Mouse (Mus musculus): ENCODE results near the gene Klhl31.

Gene Klhl31

GRCm38 (mm10) chr9:77617751-77618150, 18.5 kb upstream of the Klhl31 start:
- ChIA-PET POLR2A (interaction anchor here in 1 of 4 experiments (1.7 kb wide), 2 partner anchors 19 to 133 kb away, joined by 5 to 11 read pairs; partner anchors contain the start of gene Klhl31), CTCF (interaction anchor here in 2 of 4 experiments (1.5 to 1.6 kb wide), 2 partner anchors 10 kb away, joined by 4 read pairs; no protein-coding TSS in a partner anchor)

- CTCF ChIA-PET = no interaction called here
- POLR2A ChIA-PET = no interaction called here
These were observed 17.9 kb upstream of the Klhl31 start for GRCm38 (mm10) chr9:77618392-77618791.

GRCm38 (mm10) chr9:77620077-77620476, 16.2 kb upstream of the Klhl31 start:
- ChIA-PET POLR2A (no interaction called here), CTCF (interaction anchor here in 2 of 4 experiments (0.8 to 1.2 kb wide), 2 partner anchors 12 to 382 kb away, joined by 3 read pairs; no protein-coding TSS in a partner anchor)

GRCm38 (mm10) chr9:77620482-77620881, 15.8 kb upstream of the Klhl31 start:
- POLR2A ChIA-PET = interaction anchor here in 1 of 4 experiments (0.7 kb wide), 1 partner anchor 79 kb away, joined by 5 read pairs; no protein-coding TSS in a partner anchor
- CTCF ChIA-PET = interaction anchor here in 2 of 4 experiments (0.8 to 1.2 kb wide), 2 partner anchors 12 to 381 kb away, joined by 3 read pairs; no protein-coding TSS in a partner anchor

GRCm38 (mm10) chr9:77622874-77623273, 13.4 kb upstream of the Klhl31 start:
- ChIA-PET POLR2A (no interaction called here), CTCF (no interaction called here)

- CTCF ChIA-PET = interaction anchor here in 3 of 4 experiments (0.7 to 1.3 kb wide), 3 partner anchors 13 to 217 kb away, joined by 3 to 7 read pairs (median 4); partner anchors contain the start of gene Klhl31 (in 1 of the 3)
These were observed 12.8 kb upstream of the Klhl31 start for GRCm38 (mm10) chr9:77623318-77624050.

GRCm38 (mm10) chr9:77624171-77624570, 12.1 kb upstream of the Klhl31 start:
- CTCF ChIA-PET = interaction anchor here in 3 of 4 experiments (0.7 to 1.3 kb wide), 3 partner anchors 12 to 217 kb away, joined by 3 to 7 read pairs (median 4); partner anchors contain the start of gene Klhl31 (in 1 of the 3)
- POLR2A ChIA-PET = interaction anchor here in 1 of 4 experiments (1.3 kb wide), 1 partner anchor 16 kb away, joined by 3 read pairs; no protein-coding TSS in a partner anchor

More at GRCm38 (mm10) chr9:77623318-77624050, 12.8 kb upstream of the Klhl31 start:
- POLR2A ChIA-PET = no interaction called here

GRCm38 (mm10) chr9:77628676-77629075, 7.6 kb upstream of the Klhl31 start:
- CTCF ChIA-PET = no interaction called here
- POLR2A ChIA-PET = interaction anchor here in 1 of 4 experiments (0.8 kb wide), 1 partner anchor 12 kb away, joined by 3 read pairs; no protein-coding TSS in a partner anchor

GRCm38 (mm10) chr9:77629708-77630107, 6.6 kb upstream of the Klhl31 start:
- CTCF ChIA-PET = no interaction called here
- POLR2A ChIA-PET = interaction anchor here in 1 of 4 experiments (0.8 kb wide), 1 partner anchor 13 kb away, joined by 3 read pairs; no protein-coding TSS in a partner anchor

- ChIA-PET POLR2A (no interaction called here), CTCF (no interaction called here)
These were observed 5.5 kb upstream of the Klhl31 start for GRCm38 (mm10) chr9:77630764-77631163.

GRCm38 (mm10) chr9:77632432-77632831, 3.9 kb upstream of the Klhl31 start:
- ChIA-PET CTCF (no interaction called here), POLR2A (no interaction called here)

- POLR2A ChIA-PET = interaction anchor here in 2 of 4 experiments (0.8 to 1.5 kb wide), 3 partner anchors 19 to 119 kb away, joined by 3 to 5 read pairs (median 3); partner anchors contain the start of gene Gclc (in 1 of the 2)
- CTCF ChIA-PET = interaction anchor here in 1 of 4 experiments (0.8 kb wide), 1 partner anchor 12 kb away, joined by 4 read pairs; no protein-coding TSS in a partner anchor
These were observed 297 bp upstream of the Klhl31 start for GRCm38 (mm10) chr9:77636003-77636402.

GRCm38 (mm10) chr9:77637357-77637756, 1.1 kb downstream of the Klhl31 start:
- ChIA-PET CTCF (interaction anchor here in 2 of 4 experiments (0.6 to 1.0 kb wide), 2 partner anchors 42 to 236 kb away, joined by 4 to 9 read pairs; no protein-coding TSS in a partner anchor), POLR2A (interaction anchor here in 1 of 4 experiments (1.5 kb wide), 1 partner anchor 21 kb away, joined by 5 read pairs; no protein-coding TSS in a partner anchor)

- ChIA-PET POLR2A (no interaction called here), CTCF (no interaction called here)
These were observed 8.9 kb downstream of the Klhl31 start for GRCm38 (mm10) chr9:77645176-77645575.

GRCm38 (mm10) chr9:77651847-77652246, 15.5 kb downstream of the Klhl31 start:
- ChIA-PET CTCF (no interaction called here), POLR2A (no interaction called here)

- POLR2A ChIA-PET = interaction anchor here in 1 of 4 experiments (0.7 kb wide), 1 partner anchor 657 kb away, joined by 3 read pairs; no protein-coding TSS in a partner anchor
- CTCF ChIA-PET = no interaction called here
These were observed 17.6 kb downstream of the Klhl31 start for GRCm38 (mm10) chr9:77653907-77654306.

- ChIA-PET POLR2A (interaction anchor here in 3 of 4 experiments (0.6 to 1.0 kb wide), 3 partner anchors 95 to 274 kb away, joined by 3 to 6 read pairs (median 3); partner anchors contain the start of gene Gclc (in 1 of the 3)), CTCF (interaction anchor here in 2 of 4 experiments (1.1 to 1.5 kb wide), 3 partner anchors 47 to 147 kb away, joined by 3 read pairs; no protein-coding TSS in a partner anchor)
These were observed 19.1 kb downstream of the Klhl31 start for GRCm38 (mm10) chr9:77655181-77655934.

GRCm38 (mm10) chr9:77655935-77656288, 19.6 kb downstream of the Klhl31 start:
- ChIA-PET POLR2A (interaction anchor here in 3 of 4 experiments (0.6 to 1.0 kb wide), 3 partner anchors 95 to 311 kb away, joined by 3 to 6 read pairs (median 4); no protein-coding TSS in a partner anchor), CTCF (interaction anchor here in 2 of 4 experiments (1.1 to 1.5 kb wide), 3 partner anchors 48 to 146 kb away, joined by 3 read pairs; no protein-coding TSS in a partner anchor)

GRCm38 (mm10) chr9:77662917-77663316, 26.6 kb downstream of the Klhl31 start:
- CTCF ChIA-PET = interaction anchor here in 1 of 4 experiments (0.9 kb wide), 1 partner anchor 139 kb away, joined by 3 read pairs; no protein-coding TSS in a partner anchor
- POLR2A ChIA-PET = interaction anchor here in 1 of 4 experiments (0.6 kb wide), 1 partner anchor 11 kb away, joined by 3 read pairs; no protein-coding TSS in a partner anchor
